Mouse (Mus musculus): ENCODE results near the gene Gprin1. TPM values are rescaled to one million over a fixed set of nuclear protein-coding genes. Genes with fewer than 3 reads are reported as not detected.

The Gprin1 gene
- polyA plus RNA-seq, 1 experiment, result 0.11 TPM

GRCm38 (mm10) chr13:54714996-54715395 lies 34.7 kb downstream of the Gprin1 start:
- Histone ChIP-seq H3K4me2 (ENCODE audit: low read depth) (no peak overlapping the region), H3K4me3 (no peak overlapping the region), H3K27me3 (ENCODE audit: control insufficient read depth, insufficient read depth, insufficient read length) (peaks cover 38% of the 10 kb centered on the region), H3ac (ENCODE audit: control insufficient read depth, insufficient read length) (no peak overlapping the region), H3K79me2 (ENCODE audit: control insufficient read depth, insufficient read depth) (no peaks in the 10 kb centered on the region), H3K36me3 (ENCODE audit: control insufficient read depth, insufficient read depth) (no peaks in the 10 kb centered on the region)
- TF ChIP-seq SRF (IDR thresholded peaks at IDR 0.05; ENCODE audit: control insufficient read depth, insufficient read length, low read depth) (no peak), E2F4 (IDR thresholded peaks at IDR 0.05; ENCODE audit: insufficient read depth) (no peak), TCF12 (IDR thresholded peaks at IDR 0.05; ENCODE audit: insufficient read depth, poor library complexity, severe bottlenecking) (no peak), TCF3 (IDR thresholded peaks at IDR 0.05; ENCODE audit: insufficient read length, low read depth) (no peak), MAX (IDR thresholded peaks at IDR 0.05; ENCODE audit: low read depth) (no peak), REST (IDR thresholded peaks at IDR 0.05; ENCODE audit: insufficient read depth, insufficient read length) (no peak), CEBPB (IDR thresholded peaks at IDR 0.05; ENCODE audit: insufficient read depth, poor library complexity, severe bottlenecking) (no peak), MYOD1 (IDR thresholded peaks at IDR 0.05; ENCODE audit: control insufficient read depth in 1 of 3, insufficient read length in 2 of 3, low read depth in 2 of 3) (no peak), MYOG (IDR thresholded peaks at IDR 0.05; ENCODE audit: control insufficient read depth in 1 of 3, insufficient read depth in 1 of 3, insufficient read length in 2 of 3, low read depth in 2 of 3) (no peak), USF1 (IDR thresholded peaks at IDR 0.05; ENCODE audit: low read depth) (no peak)

DNA sequence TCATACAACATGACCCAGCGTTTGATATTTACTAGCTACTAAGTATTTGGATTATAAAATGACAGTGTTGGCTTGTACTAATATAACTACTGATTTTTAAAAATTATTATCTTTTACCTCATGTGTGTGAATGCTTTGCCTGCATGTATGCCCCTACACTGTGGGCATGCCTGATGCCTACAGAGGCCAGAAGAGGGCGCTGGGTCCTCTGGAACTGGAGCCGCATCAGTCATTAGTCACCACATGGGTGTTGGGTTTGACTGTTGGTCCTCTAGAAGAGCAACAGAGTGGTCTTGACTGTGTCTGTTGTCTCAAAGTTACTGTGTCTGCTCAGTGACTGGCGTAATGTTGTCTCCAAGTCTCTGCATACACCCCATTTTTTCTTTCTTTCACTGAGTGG lies 35.3 kb downstream of the Gprin1 start:
- Histone ChIP-seq H3K27me3 (ENCODE audit: control insufficient read depth, insufficient read depth, insufficient read length) (peaks cover 33% of the 10 kb centered on the region), H3K4me3 (no peak overlapping the region), H3ac (ENCODE audit: control insufficient read depth, insufficient read length) (no peak overlapping the region), H3K4me2 (ENCODE audit: low read depth) (no peak overlapping the region), H3K36me3 (ENCODE audit: control insufficient read depth, insufficient read depth) (no peaks in the 10 kb centered on the region), H3K79me2 (ENCODE audit: control insufficient read depth, insufficient read depth) (no peaks in the 10 kb centered on the region)
- TF ChIP-seq POLR2AphosphoS2 (IDR thresholded peaks at IDR 0.05; ENCODE audit: insufficient read length, low read depth) (no peak), TCF3 (IDR thresholded peaks at IDR 0.05; ENCODE audit: insufficient read length, low read depth) (no peak), POLR2A (IDR thresholded peaks at IDR 0.05; ENCODE audit: insufficient read length, low read depth) (no peak), MYOD1 (IDR thresholded peaks at IDR 0.05; ENCODE audit: control insufficient read depth in 1 of 3, insufficient read length in 2 of 3, low read depth in 2 of 3) (no peak), MAX (IDR thresholded peaks at IDR 0.05; ENCODE audit: low read depth) (no peak), REST (IDR thresholded peaks at IDR 0.05; ENCODE audit: insufficient read depth, insufficient read length) (no peak), CEBPB (IDR thresholded peaks at IDR 0.05; ENCODE audit: insufficient read depth, poor library complexity, severe bottlenecking) (no peak), MYOG (IDR thresholded peaks at IDR 0.05; ENCODE audit: control insufficient read depth in 1 of 3, insufficient read depth in 1 of 3, insufficient read length in 2 of 3, low read depth in 2 of 3) (no peak), SRF (IDR thresholded peaks at IDR 0.05; ENCODE audit: control insufficient read depth, insufficient read length, low read depth) (no peak), USF1 (IDR thresholded peaks at IDR 0.05; ENCODE audit: low read depth) (no peak), TCF12 (IDR thresholded peaks at IDR 0.05; ENCODE audit: insufficient read depth, poor library complexity, severe bottlenecking) (no peak), E2F4 (IDR thresholded peaks at IDR 0.05; ENCODE audit: insufficient read depth) (no peak)

GRCm38 (mm10) chr13:54710866-54711265 lies 38.8 kb downstream of the Gprin1 start:
- Histone ChIP-seq H3K36me3 (ENCODE audit: control insufficient read depth, insufficient read depth) (no peaks in the 10 kb centered on the region), H3K79me2 (ENCODE audit: control insufficient read depth, insufficient read depth) (no peaks in the 10 kb centered on the region), H3K27me3 (ENCODE audit: control insufficient read depth, insufficient read depth, insufficient read length) (peaks cover 26% of the 10 kb centered on the region), H3ac (ENCODE audit: control insufficient read depth, insufficient read length) (no peak overlapping the region), H3K4me2 (ENCODE audit: low read depth) (no peak overlapping the region), H3K4me3 (no peak overlapping the region)
- TF ChIP-seq CEBPB (IDR thresholded peaks at IDR 0.05; ENCODE audit: insufficient read depth, poor library complexity, severe bottlenecking), result no peak
- no peak for TF ChIP-seq MYOG (IDR thresholded peaks at IDR 0.05; ENCODE audit: control insufficient read depth in 1 of 3, insufficient read depth in 1 of 3, insufficient read length in 2 of 3, low read depth in 2 of 3)
- no peak for TF ChIP-seq TCF3 (IDR thresholded peaks at IDR 0.05; ENCODE audit: insufficient read length, low read depth)
- no peak for TF ChIP-seq USF1 (IDR thresholded peaks at IDR 0.05; ENCODE audit: low read depth)
- TF ChIP-seq TCF12 (IDR thresholded peaks at IDR 0.05; ENCODE audit: insufficient read depth, poor library complexity, severe bottlenecking), result no peak
- no peak for TF ChIP-seq E2F4 (IDR thresholded peaks at IDR 0.05; ENCODE audit: insufficient read depth)
- no peak for TF ChIP-seq MYOD1 (IDR thresholded peaks at IDR 0.05; ENCODE audit: control insufficient read depth in 1 of 3, insufficient read length in 2 of 3, low read depth in 2 of 3)
- no peak for TF ChIP-seq SRF (IDR thresholded peaks at IDR 0.05; ENCODE audit: control insufficient read depth, insufficient read length, low read depth)
- no peak for TF ChIP-seq POLR2AphosphoS2 (IDR thresholded peaks at IDR 0.05; ENCODE audit: insufficient read length, low read depth)
- no peak for TF ChIP-seq MAX (IDR thresholded peaks at IDR 0.05; ENCODE audit: low read depth)
- TF ChIP-seq POLR2A (IDR thresholded peaks at IDR 0.05; ENCODE audit: insufficient read length, low read depth), result no peak
- TF ChIP-seq REST (IDR thresholded peaks at IDR 0.05; ENCODE audit: insufficient read depth, insufficient read length), result no peak

- peaks cover 57% of the 10 kb centered on the region for H3K27me3 ChIP-seq (ENCODE audit: control insufficient read depth, insufficient read depth, insufficient read length)
- H3K4me2 ChIP-seq (ENCODE audit: low read depth), result no peak overlapping the region
- no peak overlapping the region for H3K4me3 ChIP-seq
- no peaks in the 10 kb centered on the region for H3K36me3 ChIP-seq (ENCODE audit: control insufficient read depth, insufficient read depth)
- TF ChIP-seq TCF3 (IDR thresholded peaks at IDR 0.05; ENCODE audit: insufficient read length, low read depth) (no peak), E2F4 (IDR thresholded peaks at IDR 0.05; ENCODE audit: insufficient read depth) (no peak), REST (IDR thresholded peaks at IDR 0.05; ENCODE audit: insufficient read depth, insufficient read length) (no peak), POLR2AphosphoS2 (IDR thresholded peaks at IDR 0.05; ENCODE audit: insufficient read length, low read depth) (no peak), SRF (IDR thresholded peaks at IDR 0.05; ENCODE audit: control insufficient read depth, insufficient read length, low read depth) (no peak), POLR2A (IDR thresholded peaks at IDR 0.05; ENCODE audit: insufficient read length, low read depth) (no peak), MYOD1 (IDR thresholded peaks at IDR 0.05; ENCODE audit: control insufficient read depth in 1 of 3, insufficient read length in 2 of 3, low read depth in 2 of 3) (no peak), MAX (IDR thresholded peaks at IDR 0.05; ENCODE audit: low read depth) (no peak)
- no peak overlapping the region for H3ac ChIP-seq (ENCODE audit: control insufficient read depth, insufficient read length)
- H3K79me2 ChIP-seq (ENCODE audit: control insufficient read depth, insufficient read depth), result no peaks in the 10 kb centered on the region
These were observed 44.8 kb downstream of the Gprin1 start for GRCm38 (mm10) chr13:54704890-54705289.

Data from myocyte (in vitro differentiated cells).